ENCODE assay signal across 8 mouse cellular contexts in the genomic region with DNA sequence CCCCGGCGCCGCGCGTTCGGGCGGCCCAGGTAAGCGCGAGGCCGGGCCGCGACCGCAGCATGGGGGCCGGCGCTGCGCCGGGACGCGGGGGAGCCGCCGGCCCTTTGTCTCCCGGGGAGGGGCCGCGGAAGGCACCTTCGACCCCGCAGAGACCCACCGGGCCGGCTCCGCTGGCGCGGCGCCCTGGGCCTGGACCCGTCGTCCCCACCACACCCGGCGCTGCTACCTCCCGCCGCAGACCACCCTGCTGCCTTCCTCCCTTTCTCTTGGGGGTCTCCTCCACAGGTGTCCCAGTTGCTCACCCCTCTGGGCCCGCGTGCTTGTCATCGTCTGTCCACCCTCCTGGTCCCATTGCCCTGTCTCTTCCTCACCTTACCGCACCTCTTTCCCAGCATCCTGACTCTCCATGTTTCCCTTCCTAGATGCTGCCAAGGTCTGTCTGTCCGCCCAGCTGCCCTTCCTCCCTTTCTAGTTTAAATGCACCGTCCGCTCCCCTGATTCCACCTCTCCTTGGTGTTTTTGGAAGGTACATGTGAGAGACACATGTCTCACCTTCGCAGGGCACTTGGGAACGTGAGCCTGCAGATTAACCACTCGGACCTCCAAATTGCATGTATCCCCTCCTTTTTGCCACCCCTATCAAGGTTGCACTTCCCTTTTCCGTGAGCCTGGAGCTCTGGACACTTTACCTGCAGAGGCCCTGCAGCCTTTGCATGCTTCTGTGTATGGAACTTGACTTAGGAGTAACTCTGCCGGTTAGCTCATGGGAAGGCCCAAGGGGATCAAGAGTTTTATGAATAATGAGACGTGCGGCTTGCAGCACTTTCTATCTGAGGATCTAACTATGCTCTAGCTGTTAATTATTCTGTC. TPM values are rescaled to one million over a fixed set of nuclear protein-coding genes. Genes with fewer than 3 reads are reported as not detected.
DNase-seq lines count a peak whose midpoint lies in the region; ATAC-seq lines count a peak whose summit lies in the region.

No protein-coding gene starts in this region.

- H3K4me2 ChIP-seq in hindbrain, embryonic 14.5 days (replicated peaks): peak overlapping the region; percentile 87

- no peaks in the 10 kb centered on the region for H3K9me3 ChIP-seq in hindbrain, embryonic 14.5 days (ENCODE audit: control insufficient read depth, low read length)
- H3K9me3 ChIP-seq in midbrain, embryonic 10.5 days (replicated peaks): no peaks in the 10 kb centered on the region

- peaks cover 11% of the 10 kb centered on the region for H3K4me1 ChIP-seq in hindbrain, embryonic 14.5 days (replicated peaks; ENCODE audit: control insufficient read depth, insufficient read depth, low read length)
- H3K4me1 ChIP-seq in midbrain, embryonic 10.5 days: peaks cover 28% of the 10 kb centered on the region

- peak overlapping the region; percentile 74 for H3K27ac ChIP-seq in hindbrain, embryonic 14.5 days
- H3K27ac ChIP-seq in midbrain, embryonic 10.5 days (replicated peaks): peak overlapping the region; percentile 89

- 3% methylated on average over 28 of the region's 52 CpGs for WGBS in hindbrain, embryonic 14.5 days
- 4% methylated on average over 52 of the region's 52 CpGs for WGBS in midbrain, embryonic 10.5 days

- peak overlapping the region; percentile 95 for H3K9ac ChIP-seq in hindbrain, embryonic 14.5 days

- H3K4me3 ChIP-seq in hindbrain, embryonic 14.5 days (replicated peaks; ENCODE audit: low read length): peak overlapping the region; percentile 93
- peak overlapping the region; percentile 89 for H3K4me3 ChIP-seq in midbrain, embryonic 10.5 days

- ATAC-seq in hindbrain, embryonic 14.5 days (ENCODE audit: low FRiP score): no peak; the same call in 1 of the 2 replicates

- peak; percentile 92 for DNase-seq in heart, adult 11 months
- no peak for DNase-seq in heart, adult 9 months (ENCODE audit: low spot score in 2 of 2)
- DNase-seq in thymus, postnatal 14 days: peak; percentile 44
- DNase-seq in thymus, postnatal 4 days: no peak
- DNase-seq in hindbrain, embryonic 14.5 days (ENCODE audit: low spot score): no peak
- peak; percentile 36 for DNase-seq in midbrain, embryonic 10.5 days (ENCODE audit: low spot score)
- no peak for DNase-seq in Muller cell, postnatal 12 days (ENCODE audit: inconsistent ontology term)
- DNase-seq in left cerebral cortex, adult 9 months (ENCODE audit: low spot score in 2 of 2): no peak

- H3K27me3 ChIP-seq in hindbrain, embryonic 14.5 days (ENCODE audit: control insufficient read depth, insufficient read depth, low read length): no peaks in the 10 kb centered on the region
- H3K27me3 ChIP-seq in midbrain, embryonic 10.5 days (ENCODE audit: low read depth, poor library complexity, severe bottlenecking): no peaks in the 10 kb centered on the region

- H3K36me3 ChIP-seq in hindbrain, embryonic 14.5 days (replicated peaks; ENCODE audit: control insufficient read depth, insufficient read depth): no peaks in the 10 kb centered on the region
- 0 out of 2 replicates have a peak, but pooled peaks cover under 1% of the 10 kb centered on the region for H3K36me3 ChIP-seq in midbrain, embryonic 10.5 days

RNA-seq across cellular contexts. Expression of a gene that starts 0.6 kb away (rescaled TPM):
- polyA plus RNA-seq in hindbrain, embryonic 14.5 days (2014; fragmentation: Nextera tagmentation; extraction: Ambion mirVana): 99.0 and 100 TPM in 2 replicates
- polyA plus RNA-seq in midbrain, embryonic 10.5 days (2016; fragmentation: Nextera tagmentation; extraction: Ambion mirVana): 54.8 and 56.6 TPM in 2 replicates

RNA-seq across cellular contexts. Expression of a gene that starts 33.6 kb away (rescaled TPM):
- 49.9 and 52.5 TPM in 2 replicates for polyA plus RNA-seq in hindbrain, embryonic 14.5 days (2014; fragmentation: Nextera tagmentation; extraction: Ambion mirVana)
- polyA plus RNA-seq in midbrain, embryonic 10.5 days (2016; fragmentation: Nextera tagmentation; extraction: Ambion mirVana): 48.5 and 48.9 TPM in 2 replicates

RNA-seq across cellular contexts. Expression of a gene that starts 33.6 kb away (rescaled TPM):
- 7.5 and 8.2 TPM in 2 replicates for polyA plus RNA-seq in hindbrain, embryonic 14.5 days (2014; fragmentation: Nextera tagmentation; extraction: Ambion mirVana)
- 16.2 and 18.8 TPM in 2 replicates for polyA plus RNA-seq in midbrain, embryonic 10.5 days (2016; fragmentation: Nextera tagmentation; extraction: Ambion mirVana)

RNA-seq across cellular contexts. Expression of a gene that starts 41.4 kb away (rescaled TPM):
- 0.37 TPM in 1 of 2 replicates, not detected in the other for polyA plus RNA-seq in hindbrain, embryonic 14.5 days (2014; fragmentation: Nextera tagmentation; extraction: Ambion mirVana)
- 0.41 and 0.55 TPM in 2 replicates for polyA plus RNA-seq in midbrain, embryonic 10.5 days (2016; fragmentation: Nextera tagmentation; extraction: Ambion mirVana)

Comparison
In these comparisons a context has a peak if more than half of its experiments do, and no peak if none do; other contexts are left out.
1. DNase-seq: peak in heart, adult 11 months (single experiment), thymus, postnatal 14 days (single experiment) and midbrain, embryonic 10.5 days (single experiment); none in heart, adult 9 months (0 of 2), thymus, postnatal 4 days (single experiment), hindbrain, embryonic 14.5 days (single experiment), Muller cell, postnatal 12 days (single experiment) and left cerebral cortex, adult 9 months (0 of 2).